Mouse (Mus musculus) heart, embryonic 10.5 days (tissue): ENCODE measurements around the gene Nr1i3. TPM values are rescaled to one million over a fixed set of nuclear protein-coding genes. Genes with fewer than 3 reads are reported as not detected.

ENCODE experiments used
- DNase-seq: peaks from one replicate; pipeline ENCODE4 v3.0.0-alpha.2; 2017; ENCODE audit warnings: low spot score
- H3K27ac ChIP-seq: fragments of 300-500 bp; sonication (generic); 2 replicates; pipeline ENCODE4 v1.5.1; 2016; ENCODE audit warnings: mild to moderate bottlenecking
- H3K27me3 ChIP-seq: fragments of 300-500 bp; sonication (generic); 2 replicates; pipeline ENCODE4 v1.6.1; 2016; ENCODE audit warnings: mild to moderate bottlenecking; ENCODE audit not compliant: poor library complexity, insufficient read depth, severe bottlenecking
- H3K36me3 ChIP-seq: fragments of 300-500 bp; sonication (generic); 2 replicates; pipeline ENCODE4 v1.6.1; 2016; ENCODE audit warnings: mild to moderate bottlenecking, moderate library complexity
- H3K4me1 ChIP-seq: fragments of 300-500 bp; sonication (generic); 2 replicates; pipeline ENCODE4 v1.6.1; 2016; ENCODE audit warnings: mild to moderate bottlenecking
- H3K4me3 ChIP-seq: fragments of 300-500 bp; sonication (generic); 2 replicates; pipeline ENCODE4 v1.5.1; 2016; ENCODE audit warnings: mild to moderate bottlenecking, moderate library complexity
- H3K9me3 ChIP-seq: fragments of 300-500 bp; sonication (generic); 2 replicates; pipeline ENCODE4 v1.6.1; 2016; ENCODE audit warnings: mild to moderate bottlenecking, moderate library complexity
- WGBS: fragments of 180-500 bp; shearing (Covaris S2); methylation state at CpG from one replicate; pipeline ENCODE4 v1.1.7; 2016; 5-methylcytosine and 5-hydroxymethylcytosine counted together
- polyA plus RNA-seq: library from polyadenylated mRNA; unstranded; fragments of >200 nt; fragmentation: Nextera tagmentation; extraction: Ambion mirVana; gene quantifications from 2 replicates; pipeline ENCODE4 v1.2.1, GENCODE M21; 2016

The Nr1i3 gene
- polyA plus RNA-seq, 1 experiment from 2014 or later, result 0.14 TPM

DNA sequence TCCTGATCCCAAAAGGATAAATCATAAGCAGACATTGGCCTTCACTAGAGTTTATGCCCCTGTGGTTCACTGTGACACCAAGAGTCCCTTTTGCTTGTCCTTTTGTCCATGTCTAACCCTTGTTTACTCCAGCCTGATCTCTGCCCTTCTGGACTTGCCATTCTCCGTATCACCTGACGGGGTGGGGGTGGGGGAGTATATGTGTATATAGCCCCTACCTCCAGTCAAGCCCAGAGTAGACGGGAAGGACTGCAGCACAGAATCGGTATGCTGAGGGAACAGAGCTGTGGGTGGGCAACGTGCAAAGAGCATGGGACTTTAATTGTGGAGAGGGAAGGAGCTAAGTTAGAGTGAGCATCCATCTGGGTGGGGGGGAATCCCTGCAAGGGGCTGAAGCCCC lies 11.1 kb downstream of the Nr1i3 start, which contains the start of gene Apoa2:
Gene Apoa2, plus strand, starts transcription at position 198 of the 400 bp plus-strand sequence.
- Histone ChIP-seq H3K4me1 (peaks cover 20% of the 10 kb centered on the region), H3K9me3 (no peaks in the 10 kb centered on the region), H3K27me3 (no peaks in the 10 kb centered on the region), H3K4me3 (no peak within 1 kb of the TSS; the same call in 1 of the 2 replicates), H3K36me3 (peaks cover 4% of the 10 kb centered on the region), H3K27ac (0 out of 2 replicates have a peak within 1 kb of the TSS, but pooled peaks have one; percentile 16)
- DNase-seq, result no peak
- WGBS, result 79% methylated on average over 5 of the region's 5 CpGs

DNA sequence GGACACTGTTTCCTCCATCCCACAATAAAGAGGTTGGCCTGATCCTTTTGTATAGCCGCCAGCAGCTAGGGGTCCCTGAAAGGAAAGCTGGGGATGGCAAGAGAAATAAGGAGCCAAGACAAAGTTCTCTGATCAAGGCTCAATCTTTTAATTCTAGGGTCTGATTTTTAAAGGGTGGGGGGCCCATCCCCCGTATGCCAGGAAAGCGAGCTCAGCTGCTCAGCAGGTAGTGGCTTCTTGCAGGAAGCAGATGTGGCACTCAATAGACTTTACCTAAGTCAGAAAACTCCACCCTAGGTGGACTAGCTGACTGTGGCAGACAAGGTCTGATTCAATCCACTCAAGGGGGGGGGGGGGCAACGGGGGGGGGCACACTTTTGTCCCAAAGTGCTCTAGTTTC lies 13.0 kb downstream of the Nr1i3 start:
- Histone ChIP-seq H3K4me3 (no peak overlapping the region), H3K9me3 (no peaks in the 10 kb centered on the region), H3K27me3 (no peaks in the 10 kb centered on the region), H3K27ac (no peak overlapping the region), H3K4me1 (peaks cover 11% of the 10 kb centered on the region), H3K36me3 (no peaks in the 10 kb centered on the region)
- WGBS, result 59% methylated on average over 4 of the region's 4 CpGs
- DNase-seq, result no peak

DNA sequence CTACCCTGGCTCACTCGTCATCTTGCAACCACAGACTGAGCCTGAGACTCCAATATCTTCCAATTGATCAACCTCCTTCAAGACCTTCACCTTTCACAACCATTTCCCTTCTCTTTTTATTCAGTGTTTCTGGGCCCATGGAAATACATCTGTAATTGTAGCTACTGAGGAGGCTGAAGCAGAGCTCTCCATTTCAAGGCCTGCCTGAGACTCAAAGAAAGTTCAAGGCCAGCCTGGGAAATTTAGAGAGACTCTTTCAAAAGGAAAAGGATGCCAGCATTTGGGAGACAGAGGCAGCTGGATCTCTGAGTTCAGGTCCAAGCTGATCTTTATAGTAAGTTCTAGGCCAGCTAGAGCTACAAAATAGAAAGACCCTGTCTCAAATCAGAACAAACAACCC lies 14.1 kb downstream of the Nr1i3 start:
- H3K4me1 ChIP-seq, result peaks cover 10% of the 10 kb centered on the region
- WGBS, result 77% methylated on average over 1 of the region's 1 CpGs
- H3K27ac ChIP-seq, result no peak overlapping the region
- H3K4me3 ChIP-seq, result no peak overlapping the region
- H3K9me3 ChIP-seq, result no peaks in the 10 kb centered on the region
- DNase-seq, result no peak
- no peaks in the 10 kb centered on the region for H3K27me3 ChIP-seq
- no peaks in the 10 kb centered on the region for H3K36me3 ChIP-seq

DNA sequence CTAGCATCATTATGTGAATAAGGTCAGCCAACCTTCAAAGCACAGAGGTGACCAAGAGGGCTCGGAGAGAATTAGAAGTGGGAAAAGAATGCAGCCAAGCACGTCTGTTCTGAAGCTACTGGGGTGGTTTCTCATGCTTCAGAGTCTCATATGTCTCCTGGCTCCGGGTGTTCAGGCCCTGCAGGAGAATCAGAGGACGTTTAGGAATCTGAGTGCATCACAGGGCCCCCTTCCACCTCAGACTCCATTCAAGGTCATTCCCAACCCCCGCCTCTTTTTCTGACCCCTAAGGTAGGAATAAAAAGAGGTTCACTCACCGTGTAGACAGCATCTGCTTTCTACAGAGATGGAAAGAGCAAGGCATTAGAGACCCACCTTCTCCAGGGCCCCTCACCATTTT lies 16.0 kb downstream of the Nr1i3 start:
- DNase-seq, result no peak
- H3K4me3 ChIP-seq, result no peak overlapping the region
- H3K27me3 ChIP-seq, result no peaks in the 10 kb centered on the region
- H3K36me3 ChIP-seq, result peaks cover 12% of the 10 kb centered on the region
- H3K9me3 ChIP-seq, result no peaks in the 10 kb centered on the region
- 62% methylated on average over 6 of the region's 6 CpGs for WGBS
- H3K4me1 ChIP-seq, result peaks cover 25% of the 10 kb centered on the region
- H3K27ac ChIP-seq, result no peak overlapping the region; the same call in none of the 2 replicates

DNA sequence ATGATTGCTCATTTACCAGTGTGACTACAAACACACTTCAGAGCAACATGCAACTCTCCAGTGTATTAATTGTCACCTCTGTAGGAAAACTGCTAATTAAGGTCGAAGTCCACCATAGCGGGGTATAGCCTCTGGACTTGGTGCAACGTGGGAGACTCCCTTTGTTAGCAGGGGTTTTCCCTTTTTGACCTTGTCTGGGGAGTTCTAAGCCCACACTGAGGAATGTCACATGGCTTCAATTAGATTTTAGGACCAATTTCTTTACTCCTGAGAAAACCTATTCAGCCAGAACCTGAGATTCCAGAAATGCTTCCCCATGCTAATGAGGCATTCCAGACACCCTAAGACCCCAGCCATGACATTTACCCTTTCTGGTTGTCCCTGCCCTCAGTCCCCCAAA lies 16.4 kb downstream of the Nr1i3 start:
- Histone ChIP-seq H3K9me3 (no peaks in the 10 kb centered on the region), H3K4me1 (peaks cover 25% of the 10 kb centered on the region), H3K27ac (peak overlapping the region; percentile 16; the same call in 1 of the 2 replicates), H3K27me3 (no peaks in the 10 kb centered on the region), H3K4me3 (no peak overlapping the region), H3K36me3 (peaks cover 16% of the 10 kb centered on the region)
- 78% methylated on average over 3 of the region's 3 CpGs for WGBS
- no peak for DNase-seq

DNA sequence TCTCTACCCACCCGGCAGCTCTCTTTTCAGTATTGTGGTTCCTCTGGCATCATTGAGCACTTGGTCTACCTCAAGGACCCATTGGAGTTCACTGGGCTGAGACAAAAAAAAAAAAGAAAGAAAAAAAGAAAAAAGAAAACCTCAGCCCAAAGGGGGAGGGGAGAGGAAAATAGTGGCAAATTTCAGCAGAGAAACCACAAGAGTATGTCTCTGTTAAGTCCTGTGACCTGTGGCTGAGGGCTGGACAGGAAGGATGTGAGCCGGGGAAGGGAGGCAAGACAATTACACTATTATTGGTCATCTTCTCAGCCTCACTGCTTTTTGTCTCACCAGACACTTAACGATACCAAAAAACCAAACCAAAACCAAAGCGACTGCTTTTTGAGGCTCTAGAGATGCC lies 18.1 kb downstream of the Nr1i3 start:
- H3K4me3 ChIP-seq, result no peak overlapping the region
- 71% methylated on average over 4 of the region's 4 CpGs for WGBS
- H3K27me3 ChIP-seq, result no peaks in the 10 kb centered on the region
- H3K36me3 ChIP-seq, result peaks cover 32% of the 10 kb centered on the region
- no peaks in the 10 kb centered on the region for H3K9me3 ChIP-seq
- peaks cover 30% of the 10 kb centered on the region for H3K4me1 ChIP-seq
- no peak for DNase-seq
- H3K27ac ChIP-seq, result no peak overlapping the region

DNA sequence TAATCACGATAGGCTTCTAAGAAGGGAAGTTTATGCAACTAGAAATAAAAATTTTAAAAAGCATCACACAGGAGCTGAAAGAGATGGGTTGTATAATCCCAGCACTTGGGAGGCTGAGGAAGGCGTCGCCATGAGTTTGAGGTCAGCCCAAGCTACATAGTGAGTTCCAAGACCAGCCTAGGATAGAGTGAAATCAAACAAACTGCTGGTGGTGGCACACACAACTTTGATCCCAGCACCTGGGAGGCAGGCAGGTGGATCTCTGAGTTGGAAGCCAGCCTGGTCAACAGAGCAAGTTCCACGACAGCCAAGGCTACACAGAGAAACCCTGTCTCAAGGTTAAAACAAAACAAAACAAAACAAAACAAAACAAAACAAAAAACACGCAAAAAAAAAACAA lies 18.6 kb downstream of the Nr1i3 start:
- Histone ChIP-seq H3K27me3 (no peaks in the 10 kb centered on the region), H3K4me3 (no peak overlapping the region), H3K9me3 (no peaks in the 10 kb centered on the region), H3K27ac (no peak overlapping the region), H3K36me3 (peaks cover 37% of the 10 kb centered on the region), H3K4me1 (peaks cover 33% of the 10 kb centered on the region)
- no peak for DNase-seq
- 83% methylated on average over 5 of the region's 5 CpGs for WGBS

DNA sequence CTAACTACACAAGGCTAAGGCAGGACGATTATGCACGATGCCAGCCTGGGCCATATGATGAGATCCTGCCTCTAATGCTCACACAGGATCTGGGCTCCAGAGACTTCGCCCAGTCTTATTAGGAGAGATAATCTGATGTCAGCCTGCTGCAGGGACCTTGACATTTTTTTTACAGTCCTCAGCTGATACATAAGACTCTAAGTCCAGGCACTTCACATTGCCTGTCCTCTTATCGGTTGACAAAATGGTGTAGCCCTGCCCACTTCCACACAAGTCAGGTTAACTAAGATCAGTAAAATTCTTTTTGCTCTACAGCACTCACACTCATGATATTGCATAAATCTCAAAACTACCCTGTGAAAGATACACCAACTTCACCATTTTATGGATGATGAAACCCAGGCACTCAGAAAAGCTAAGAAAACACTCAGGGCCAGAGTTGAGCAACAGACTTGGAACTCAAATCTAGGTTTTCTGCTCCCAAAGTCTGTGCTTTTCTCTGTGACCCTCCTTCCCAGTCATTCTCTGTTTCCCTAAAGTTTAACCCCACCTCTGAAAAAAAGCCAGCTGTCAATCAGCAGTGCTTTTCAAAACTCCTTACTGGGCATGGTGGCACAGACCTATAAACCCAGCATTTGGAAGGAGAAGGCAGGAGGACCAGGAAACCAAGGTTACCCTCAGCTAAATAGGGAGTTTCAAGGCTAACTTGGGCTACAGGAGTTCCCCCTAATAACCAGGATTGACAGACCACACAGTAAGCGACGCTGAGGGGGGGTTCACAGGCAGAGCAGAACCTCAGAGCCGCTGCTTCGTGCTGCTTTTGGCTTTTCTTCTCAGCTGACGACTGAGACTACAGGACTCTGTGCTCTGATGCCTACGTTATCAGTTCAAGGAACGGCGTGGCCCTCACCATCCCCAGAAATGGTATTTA lies 19.3 kb downstream of the Nr1i3 start:
- Histone ChIP-seq H3K9me3 (no peaks in the 10 kb centered on the region), H3K4me1 (peaks cover 33% of the 10 kb centered on the region), H3K36me3 (peaks cover 44% of the 10 kb centered on the region), H3K27ac (peak overlapping the region; percentile 6; the same call in 1 of the 2 replicates), H3K4me3 (no peak overlapping the region), H3K27me3 (no peaks in the 10 kb centered on the region)
- WGBS, result 58% methylated on average over 12 of the region's 12 CpGs
- no peak for DNase-seq

DNA sequence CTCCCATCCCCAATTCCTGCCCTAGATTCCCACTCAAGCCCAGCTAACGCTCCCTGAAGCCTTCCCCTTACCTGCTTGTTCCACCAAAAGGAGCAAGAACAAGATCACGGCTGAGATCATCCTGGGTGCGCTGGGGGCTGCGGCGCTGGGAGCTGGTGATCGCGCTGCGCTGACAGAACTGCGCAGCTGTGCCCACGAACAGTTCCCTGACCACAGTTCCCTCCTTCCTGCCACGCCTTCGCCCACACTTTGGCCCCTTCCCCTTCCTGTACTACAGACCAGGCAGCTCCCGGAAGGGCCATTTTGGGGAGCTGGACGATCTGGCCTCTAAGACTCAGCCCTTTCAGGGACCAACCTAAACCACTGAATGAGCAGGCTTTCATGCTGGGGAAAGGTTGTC lies 20.4 kb downstream of the Nr1i3 start, which contains the start of gene Fcer1g:
Gene Fcer1g, minus strand, starts transcription at position 240 of the 400 bp plus-strand sequence.
- no peak for DNase-seq
- Histone ChIP-seq H3K4me3 (no peak within 1 kb of the TSS), H3K4me1 (peaks cover 33% of the 10 kb centered on the region), H3K27ac (peak within 1 kb of the TSS; percentile 6; the same call in 1 of the 2 replicates), H3K27me3 (no peaks in the 10 kb centered on the region), H3K36me3 (peaks cover 55% of the 10 kb centered on the region), H3K9me3 (no peaks in the 10 kb centered on the region)
- 88% methylated on average over 14 of the region's 14 CpGs for WGBS

DNA sequence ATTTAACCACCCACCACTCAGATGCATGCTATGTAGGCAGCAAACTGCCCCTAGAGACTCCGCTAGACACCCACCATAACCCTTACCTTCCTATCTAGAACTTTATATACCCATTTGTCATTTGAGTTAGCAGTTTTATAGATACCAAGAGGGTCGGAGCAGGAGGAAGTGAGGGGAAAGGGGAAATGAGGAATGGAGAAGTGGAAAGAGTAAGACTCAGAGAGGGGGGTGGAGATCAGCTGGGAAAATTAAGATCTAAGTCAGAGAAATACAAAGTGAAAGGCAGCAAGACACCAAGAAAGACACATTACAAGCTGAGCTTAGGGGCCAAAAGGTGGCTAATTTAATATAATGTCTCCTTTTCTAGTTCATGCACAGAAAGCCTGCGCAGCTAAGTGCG lies 20.8 kb downstream of the Nr1i3 start:
- no peaks in the 10 kb centered on the region for H3K9me3 ChIP-seq
- 92% methylated on average over 4 of the region's 4 CpGs for WGBS
- no peak overlapping the region for H3K4me3 ChIP-seq
- H3K27ac ChIP-seq, result no peak overlapping the region
- H3K27me3 ChIP-seq, result no peaks in the 10 kb centered on the region
- peaks cover 59% of the 10 kb centered on the region for H3K36me3 ChIP-seq
- DNase-seq, result no peak
- H3K4me1 ChIP-seq, result peaks cover 33% of the 10 kb centered on the region

DNA sequence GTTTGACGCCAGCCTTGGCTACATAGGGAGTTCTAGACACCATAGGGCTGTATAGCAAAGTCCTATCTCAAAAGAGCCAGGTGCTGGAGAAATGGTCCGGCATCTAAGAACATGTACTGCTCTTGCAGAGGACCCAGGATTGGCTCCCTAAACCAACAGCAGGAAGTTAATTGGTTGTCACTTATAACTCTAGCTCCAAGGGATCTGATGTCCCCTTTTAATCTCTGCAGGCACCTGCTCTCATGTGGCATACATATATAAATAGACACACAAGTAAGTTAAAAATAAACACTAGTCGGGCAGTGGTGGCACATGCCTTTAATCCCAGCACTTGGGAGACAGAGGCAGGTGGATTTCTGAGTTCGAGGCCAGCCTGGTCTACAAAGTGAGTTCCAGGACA lies 22.0 kb downstream of the Nr1i3 start:
- peaks cover 71% of the 10 kb centered on the region for H3K36me3 ChIP-seq
- DNase-seq, result no peak
- peaks cover 26% of the 10 kb centered on the region for H3K4me1 ChIP-seq
- H3K4me3 ChIP-seq, result no peak overlapping the region
- no peaks in the 10 kb centered on the region for H3K9me3 ChIP-seq
- WGBS, result 75% methylated on average over 4 of the region's 4 CpGs
- no peak overlapping the region for H3K27ac ChIP-seq
- H3K27me3 ChIP-seq, result no peaks in the 10 kb centered on the region

DNA sequence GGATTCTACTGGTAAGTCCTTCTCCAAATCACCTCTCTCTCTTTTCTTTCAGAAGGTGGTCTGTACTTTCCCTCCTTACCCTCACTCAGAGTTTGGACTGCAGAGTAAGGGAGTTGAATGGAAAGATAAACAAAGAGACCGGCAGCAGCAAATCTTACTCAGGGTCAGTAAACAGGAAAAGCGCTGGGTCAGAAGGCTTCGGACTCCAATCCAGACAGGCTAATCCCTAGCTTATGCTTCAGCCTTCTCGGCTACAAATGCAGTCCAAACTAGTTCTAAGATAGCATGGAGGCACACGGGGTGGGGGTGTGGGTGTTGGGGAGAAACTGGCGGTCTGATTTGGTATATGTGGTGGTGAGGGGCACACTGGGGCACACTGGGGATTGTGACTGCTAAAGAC lies 23.7 kb downstream of the Nr1i3 start:
- 67% methylated on average over 6 of the region's 6 CpGs for WGBS
- Histone ChIP-seq H3K4me1 (peaks cover 26% of the 10 kb centered on the region), H3K27me3 (no peaks in the 10 kb centered on the region), H3K27ac (no peak overlapping the region), H3K9me3 (no peaks in the 10 kb centered on the region), H3K4me3 (no peak overlapping the region), H3K36me3 (peaks cover 87% of the 10 kb centered on the region)
- no peak for DNase-seq

DNA sequence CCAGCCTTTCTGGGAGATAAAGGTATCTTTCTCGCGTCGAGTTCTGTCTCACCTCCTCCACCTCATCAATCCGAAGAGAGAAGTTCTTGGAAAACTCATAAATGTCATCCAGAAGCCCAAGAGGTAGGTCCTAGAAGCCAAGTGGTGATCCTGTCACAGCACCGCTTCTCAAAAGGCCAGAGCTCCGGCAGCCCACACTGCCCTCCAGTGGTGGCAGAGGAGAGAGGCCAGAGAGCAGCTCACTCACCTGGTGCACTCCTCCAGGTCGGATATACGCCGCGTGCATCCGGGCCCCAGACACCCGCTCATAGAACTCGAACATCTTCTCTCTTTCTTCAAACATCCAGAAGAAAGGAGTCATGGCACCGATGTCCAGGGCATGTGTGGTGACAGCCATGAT lies 24.7 kb downstream of the Nr1i3 start:
- Histone ChIP-seq H3K36me3 (peaks cover 98% of the 10 kb centered on the region), H3K27ac (no peak overlapping the region), H3K27me3 (no peaks in the 10 kb centered on the region), H3K4me1 (peaks cover 18% of the 10 kb centered on the region), H3K9me3 (no peaks in the 10 kb centered on the region), H3K4me3 (no peak overlapping the region)
- DNase-seq, result no peak
- WGBS, result 73% methylated on average over 14 of the region's 14 CpGs
